Mouse (Mus musculus) liver (tissue): ENCODE data around the gene Msmo1.

Experiments
- DNase-seq: peaks from one replicate; pipeline ENCODE4 v3.0.0-alpha.2; 2020; ENCODE audit warnings: mixed read lengths

The Msmo1 gene

DNA sequence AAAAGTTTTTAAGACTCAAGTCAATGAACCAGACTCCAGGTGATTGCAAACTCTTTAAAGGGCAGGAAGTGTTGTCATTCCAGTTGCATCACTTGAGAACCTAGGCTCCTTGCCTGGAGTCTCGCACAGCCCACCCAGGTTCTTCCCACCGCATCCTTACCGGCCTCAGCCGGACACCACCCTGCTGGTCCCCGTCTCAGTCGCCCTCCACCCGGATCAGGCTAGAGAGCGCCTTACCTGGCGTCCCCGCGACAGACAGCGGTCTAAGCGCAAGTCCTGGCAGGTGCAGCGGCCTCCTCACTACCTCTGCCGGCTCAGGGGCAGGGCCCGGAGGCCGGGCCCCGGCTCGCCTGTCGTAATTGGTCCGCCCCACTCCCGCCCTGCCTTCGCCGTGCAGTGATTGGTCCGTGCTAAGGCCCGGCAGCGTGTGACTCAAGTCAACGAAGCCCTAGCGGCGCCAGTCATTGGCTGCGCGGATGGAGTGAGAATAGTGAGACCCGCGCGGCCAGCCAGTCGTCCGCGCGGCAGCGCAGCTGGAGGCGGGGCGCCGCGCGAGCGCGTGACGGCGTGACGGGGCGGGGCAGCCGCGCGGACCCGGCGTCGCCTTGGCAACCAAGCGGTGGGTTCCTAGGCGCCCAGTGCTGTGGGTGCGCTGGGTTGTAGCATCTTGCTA, at the start of gene Msmo1:
TSS of gene Msmo1 (minus strand) at position 522 of the 673 bp plus-strand sequence.
- peak; percentile 98 for DNase-seq

DNA sequence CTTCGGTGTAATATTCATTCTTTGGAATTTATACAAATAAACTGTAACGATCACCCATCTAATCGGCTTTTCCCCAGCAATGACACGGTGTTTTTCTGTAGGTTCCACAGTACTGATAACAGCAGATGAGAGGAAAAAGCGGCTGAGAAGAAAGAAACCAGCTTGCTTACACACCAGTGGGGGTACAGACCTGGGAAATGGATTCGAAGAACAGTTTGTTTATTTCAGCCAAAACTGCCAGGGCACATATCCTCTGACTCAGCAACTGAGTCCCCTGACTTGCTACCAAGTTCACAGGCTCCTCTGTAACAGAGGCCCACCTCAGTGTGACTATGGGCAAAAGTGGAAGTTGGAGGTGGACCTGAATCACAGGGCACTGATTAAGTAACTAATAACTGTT, 48.4 kb upstream of the Msmo1 start:
- no peak for DNase-seq

DNA sequence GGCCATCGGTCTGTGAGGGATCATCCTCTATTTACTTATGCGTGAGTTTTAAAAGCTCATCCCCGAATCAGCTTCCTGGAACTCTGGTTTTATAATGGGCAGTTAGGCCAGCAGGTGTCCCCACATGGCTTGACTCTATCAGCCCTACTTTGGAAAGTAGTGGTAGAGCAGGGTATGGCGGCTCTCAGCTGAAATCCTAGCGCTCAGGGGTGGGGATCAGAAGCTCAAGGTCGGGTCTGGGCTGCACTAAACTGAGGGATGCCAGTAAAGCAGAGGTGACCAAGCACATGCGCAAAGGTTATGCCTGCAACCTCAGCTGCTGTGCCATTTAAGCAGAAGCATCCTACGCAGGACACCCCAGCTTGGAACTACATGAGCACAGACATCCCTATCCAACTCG, 44.3 kb upstream of the Msmo1 start:
- DNase-seq = no peak

GRCm38 (mm10) chr8:64774136-64774535, 40.5 kb upstream of the Msmo1 start:
- no peak for DNase-seq

GRCm38 (mm10) chr8:64770814-64771213, 37.2 kb upstream of the Msmo1 start:
- DNase-seq = no peak

- DNase-seq = no peak
Measured at GRCm38 (mm10) chr8:64769586-64769985, 36.0 kb upstream of the Msmo1 start.

GRCm38 (mm10) chr8:64768645-64769044, 35.1 kb upstream of the Msmo1 start:
- no peak for DNase-seq

- DNase-seq = no peak
Measured at GRCm38 (mm10) chr8:64767047-64767446, 33.5 kb upstream of the Msmo1 start.

DNA sequence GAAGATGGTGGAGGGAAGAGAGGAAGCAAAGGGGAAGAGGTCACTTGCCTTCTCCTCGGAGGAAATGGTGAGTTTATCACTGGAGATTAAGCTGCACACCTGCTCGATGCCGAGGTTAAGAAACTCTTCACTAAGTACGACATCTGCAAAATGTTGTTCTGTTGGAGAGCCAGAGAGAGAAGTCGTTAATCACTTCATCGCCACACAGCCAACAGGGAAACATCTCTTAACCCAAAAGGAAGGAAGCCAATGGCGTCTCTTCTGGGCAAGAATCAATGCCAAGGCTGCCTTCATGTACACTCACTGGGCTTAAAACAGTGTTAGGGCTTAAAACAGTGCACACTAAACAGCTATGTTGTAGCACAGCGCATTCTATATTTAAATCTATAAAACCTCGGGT, 30.5 kb upstream of the Msmo1 start:
- no peak for DNase-seq

DNA sequence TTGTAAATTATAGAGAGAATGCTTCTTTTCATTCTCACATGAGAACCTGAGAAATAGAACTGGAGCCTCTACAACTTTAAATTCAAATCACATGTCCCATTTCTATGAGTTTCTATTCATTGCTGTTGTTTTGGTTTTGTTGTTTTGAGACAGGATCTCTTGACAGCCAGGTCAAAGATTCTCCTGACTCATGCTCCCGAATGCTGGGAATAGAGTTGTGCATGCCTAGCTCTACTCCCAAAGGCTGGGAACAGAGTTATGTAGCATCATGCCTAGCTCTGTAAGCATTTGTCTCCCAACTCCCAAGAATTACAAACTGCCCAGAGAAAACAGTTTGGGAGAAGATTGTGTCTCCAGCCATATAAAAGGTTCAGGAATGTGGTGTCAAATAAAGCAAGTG, 29.2 kb upstream of the Msmo1 start:
- DNase-seq = no peak

GRCm38 (mm10) chr8:64761430-64761829, 27.8 kb upstream of the Msmo1 start:
- no peak for DNase-seq

DNA sequence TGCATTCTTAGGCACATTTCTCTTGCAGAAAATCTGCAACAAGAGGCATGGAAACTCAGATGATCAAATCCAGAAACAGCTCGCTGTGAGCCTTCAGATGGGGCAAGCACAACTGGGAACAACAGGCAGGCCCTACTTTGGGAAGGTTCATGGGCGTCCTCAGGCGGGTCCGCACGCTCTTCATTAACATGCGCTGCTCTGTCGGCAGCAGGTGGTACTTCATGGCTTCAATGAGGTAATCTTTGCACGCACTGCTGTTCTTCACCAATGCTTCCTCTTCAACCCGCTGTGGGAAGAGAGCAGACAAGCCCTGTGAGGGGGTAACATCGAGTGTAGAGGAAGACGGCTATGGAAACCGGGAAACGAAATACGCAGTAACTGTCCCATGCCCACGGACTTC, 24.4 kb upstream of the Msmo1 start:
- DNase-seq = no peak

DNA sequence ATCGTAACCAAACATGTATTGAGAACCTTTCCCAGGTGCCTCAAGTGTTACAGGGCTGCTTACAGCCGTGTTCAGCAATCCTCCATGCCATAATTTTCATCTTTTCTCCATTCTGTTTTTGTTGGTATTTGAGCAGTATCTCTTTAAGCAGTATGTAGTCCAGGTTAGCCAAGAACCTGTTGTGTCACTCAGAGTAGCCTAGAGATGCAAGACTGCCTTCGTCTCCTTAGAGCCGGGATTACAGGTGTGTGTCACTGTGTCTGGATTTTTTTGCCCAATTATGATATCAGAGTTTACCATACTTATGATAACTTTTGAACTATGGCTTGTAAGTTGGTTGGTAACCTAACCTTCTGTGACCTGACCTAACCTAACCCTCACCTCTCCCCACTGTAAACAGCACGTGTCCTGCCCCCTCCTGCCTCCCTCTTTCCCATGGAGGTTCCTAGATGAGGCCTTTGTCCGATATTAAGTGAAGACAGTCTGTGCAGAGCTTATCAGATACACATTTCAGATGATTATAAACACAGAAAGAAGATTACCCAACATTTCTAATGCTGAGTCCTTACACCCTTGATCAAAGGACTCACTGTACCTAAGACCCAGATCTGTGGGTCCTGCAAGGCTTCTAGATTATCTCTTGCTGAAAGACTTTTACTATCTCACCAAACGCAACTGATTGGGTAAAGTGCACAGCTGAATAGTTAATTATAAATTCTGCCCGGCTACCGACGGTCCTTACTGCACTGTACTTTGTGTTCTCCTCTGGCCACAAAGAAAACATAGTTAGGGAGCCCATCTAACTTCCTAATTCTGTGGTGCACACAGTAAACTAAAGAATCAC, 12.8 kb upstream of the Msmo1 start:
- no peak for DNase-seq

DNA sequence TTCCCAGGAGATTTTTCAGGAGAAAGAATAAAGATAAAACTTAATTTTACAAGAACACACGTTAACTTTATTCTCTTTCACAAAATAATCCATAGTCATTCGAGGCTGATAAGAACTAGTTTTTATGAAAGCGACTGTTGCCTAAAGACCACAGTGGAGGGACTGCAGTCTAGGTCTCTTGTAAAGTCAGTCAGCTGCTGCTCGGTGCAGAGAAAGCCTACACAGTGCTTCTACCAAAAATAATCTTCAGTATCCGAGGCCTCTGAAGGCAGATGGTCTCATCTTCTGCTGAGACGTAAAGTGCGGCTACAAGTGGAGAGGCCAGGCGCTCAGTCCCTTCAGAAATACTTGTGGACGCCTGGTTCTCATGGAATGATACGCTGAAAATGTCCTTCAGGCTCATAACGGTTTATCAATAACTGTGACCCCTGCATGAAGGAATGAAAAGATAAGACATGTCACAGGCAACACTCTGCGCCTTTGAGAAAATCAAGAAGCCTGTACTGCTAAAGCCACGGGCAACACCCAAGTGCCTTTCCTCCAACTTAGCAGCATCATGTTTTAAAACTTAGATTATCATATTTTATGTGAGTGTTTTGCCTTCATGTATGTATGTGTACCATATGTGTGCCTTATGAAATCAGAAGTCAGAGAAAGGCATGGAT, 7.1 kb upstream of the Msmo1 start:
- no peak for DNase-seq

GRCm38 (mm10) chr8:64738916-64739315, 5.3 kb upstream of the Msmo1 start:
- DNase-seq = no peak

- DNase-seq = no peak
Measured at GRCm38 (mm10) chr8:64736767-64737323, 3.3 kb upstream of the Msmo1 start.

DNA sequence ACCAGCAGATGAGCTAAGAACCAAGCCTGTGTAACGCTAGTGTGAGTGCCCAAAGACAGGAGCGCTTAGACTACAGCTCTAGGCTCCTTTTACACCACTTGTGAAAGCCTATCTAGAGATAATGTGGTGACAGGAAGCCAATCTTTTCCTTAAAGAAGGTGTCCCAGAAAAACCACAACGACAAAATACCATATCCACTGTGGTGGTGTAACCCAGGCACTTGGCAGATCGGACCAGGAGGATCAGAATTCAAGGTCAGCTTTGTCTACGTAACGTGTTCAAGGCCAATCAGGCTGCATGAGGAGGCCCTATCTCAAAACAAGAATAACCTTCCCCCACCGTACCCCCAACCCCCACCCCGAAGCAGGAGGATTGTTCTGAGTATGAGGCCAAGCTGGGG, 1.6 kb upstream of the Msmo1 start:
- no peak for DNase-seq

GRCm38 (mm10) chr8:64732596-64732995, 996 bp downstream of the Msmo1 start:
- no peak for DNase-seq

- no peak for DNase-seq
Measured at GRCm38 (mm10) chr8:64728156-64728555, 5.4 kb downstream of the Msmo1 start.

DNA sequence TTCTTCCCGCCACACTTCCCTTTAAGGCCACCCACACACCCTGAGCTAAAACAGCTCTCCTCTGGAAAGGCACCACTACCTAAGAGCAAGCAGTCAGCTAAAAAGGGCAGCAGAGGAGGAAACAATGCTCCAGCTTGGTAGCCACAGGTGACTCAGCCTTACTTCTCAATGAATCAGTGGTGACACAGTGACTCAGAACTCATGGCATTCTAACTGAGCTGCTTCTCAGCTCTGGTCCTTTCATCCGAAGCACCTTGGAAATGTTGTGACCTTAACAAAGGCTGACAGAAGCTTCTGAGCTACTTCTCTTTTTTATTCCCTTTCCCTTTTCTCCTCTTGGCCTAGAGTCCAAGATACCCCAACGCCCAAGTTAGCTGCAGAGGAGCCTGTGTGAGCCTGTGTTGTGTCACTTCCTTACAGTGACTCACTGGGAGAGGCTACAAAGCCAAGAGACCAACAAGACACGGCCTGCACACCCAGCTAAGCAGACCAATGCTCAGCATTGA, 7.3 kb downstream of the Msmo1 start:
- DNase-seq = no peak

DNA sequence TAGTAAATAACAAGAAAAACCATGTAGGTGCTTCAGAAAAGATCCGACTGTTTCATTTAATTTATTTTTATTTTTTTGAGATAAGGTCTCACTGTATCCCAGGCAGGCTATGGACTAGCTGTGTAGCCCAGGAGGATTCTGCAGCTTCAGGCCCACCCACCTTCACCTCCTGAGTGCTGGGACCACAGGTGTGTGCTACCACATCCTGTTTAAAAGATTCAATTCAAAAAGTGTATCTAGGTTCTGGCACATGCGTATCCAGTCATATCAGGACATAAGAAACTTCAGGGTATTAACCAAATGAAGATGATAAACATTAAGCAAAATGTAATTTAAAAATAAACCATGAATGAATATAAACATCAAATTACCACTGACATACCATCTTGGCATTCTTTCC, 10.4 kb downstream of the Msmo1 start:
- DNase-seq = no peak

DNA sequence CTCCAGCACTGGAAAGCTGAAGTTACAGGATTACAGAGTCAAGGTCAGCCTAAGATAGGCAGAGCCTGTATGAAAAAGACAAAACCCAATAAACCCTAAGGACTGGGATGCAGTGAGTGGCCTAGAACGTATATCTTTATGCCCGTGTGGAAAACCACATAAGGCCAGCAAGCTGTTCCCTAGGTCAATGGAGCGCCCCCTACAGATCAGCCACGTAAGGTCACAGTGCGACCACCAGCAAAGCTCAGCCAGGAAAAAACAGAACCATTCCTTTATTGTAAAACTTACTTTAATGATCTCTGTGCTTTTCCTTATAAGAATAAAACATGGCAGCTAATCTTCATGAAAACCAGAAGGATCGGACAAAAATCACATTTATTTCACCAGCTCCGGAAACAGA, 15.7 kb downstream of the Msmo1 start:
- no peak for DNase-seq

GRCm38 (mm10) chr8:64712499-64712898, 21.1 kb downstream of the Msmo1 start:
- no peak for DNase-seq
